ENCODE assay signal across 12 mouse cellular contexts in the genomic region with DNA sequence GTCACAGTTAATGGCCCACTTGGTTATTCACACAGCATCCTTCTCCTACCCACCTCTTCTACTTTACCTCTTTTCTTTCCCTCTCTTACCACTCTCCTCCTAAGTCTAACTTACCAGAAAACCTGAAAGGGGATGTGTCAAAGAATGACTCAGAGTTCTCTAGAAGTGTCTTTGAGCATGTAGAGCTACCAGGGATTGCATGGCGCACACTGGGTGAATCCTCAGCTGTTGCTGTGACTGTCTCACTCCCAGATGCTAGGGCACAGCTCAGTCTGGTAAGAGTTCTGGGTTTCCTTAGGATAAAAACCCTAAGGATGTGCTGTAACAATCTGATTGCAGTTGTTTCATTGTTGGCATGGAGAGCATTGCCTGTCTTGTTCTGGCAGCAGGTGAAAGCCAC.
"Had no signal": no experiment of that assay in that cellular context is flagged by ENCODE, and none has a peak within 500 bp of the region (broad histone marks: within the 10 kb centered on the region; RNA-seq: fewer than 3 reads in every experiment).

No protein-coding gene starts in this region.

- DNase-seq: retina, postnatal 1 day; right cerebral cortex, adult 18-20 months; right cerebral cortex, postnatal 14 days; right cerebral cortex, postnatal 25 days; right cerebral cortex, postnatal 4 days; spleen, adult 18-20 months; thymus, adult 18-20 months; thymus, adult 2 months; thymus, postnatal 14 days; thymus, postnatal 25 days; thymus, postnatal 36 days; thymus, postnatal 4 days had no signal
